Mouse (Mus musculus) ES-E14 (cell line): ENCODE data around the gene Lcp1.

Experiments used
- CHD2 ChIP-seq: IDR thresholded peaks from 2 replicates; pipeline ENCODE4 v1.6.1; 2014; ENCODE audit warnings: mild to moderate bottlenecking, low read depth, low read length, inconsistent platforms
- HCFC1 ChIP-seq: IDR thresholded peaks from 2 replicates; pipeline ENCODE4 v1.6.1; 2012; ENCODE audit warnings: low read length, inconsistent platforms, borderline replicate concordance; ENCODE audit not compliant: insufficient read depth
- MAFK ChIP-seq: IDR thresholded peaks from 2 replicates; pipeline ENCODE4 v1.6.1; 2014; ENCODE audit warnings: mild to moderate bottlenecking, low read depth, low read length, inconsistent platforms; ENCODE audit not compliant: insufficient read depth
- ZNF384 ChIP-seq: IDR thresholded peaks from 2 replicates; pipeline ENCODE4 v1.6.1; 2012; ENCODE audit warnings: low read depth, low read length, inconsistent platforms

DNA sequence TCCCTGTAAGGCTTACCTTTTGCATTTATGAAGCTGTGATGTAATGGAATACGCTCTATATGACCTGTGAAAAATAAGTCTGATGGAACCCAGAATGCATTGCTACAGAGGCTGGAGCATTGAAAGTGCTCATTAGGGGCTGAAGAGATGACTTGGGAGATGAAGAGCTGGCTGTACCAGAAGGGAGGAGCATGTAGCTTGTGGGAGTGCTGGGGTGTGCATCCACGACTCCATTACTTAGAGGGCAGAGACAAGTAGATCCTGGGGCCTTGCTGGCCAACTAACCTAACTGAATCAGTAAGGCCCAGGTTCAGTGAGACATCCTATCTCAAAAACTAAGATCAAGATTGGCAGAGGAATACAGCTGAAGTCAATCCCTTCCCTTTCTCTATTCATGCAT, 8.3 kb downstream of the Lcp1 start:
- TF ChIP-seq HCFC1 = no peak
- no peak for TF ChIP-seq MAFK
- TF ChIP-seq ZNF384 = no peak
- TF ChIP-seq CHD2 = no peak
